Mouse (Mus musculus) liver, postnatal 0 days (tissue): Measurements from ENCODE around the gene Zbtb49.

Source experiments
- CTCF ChIP-seq: sonication (generic); IDR thresholded peaks from 2 replicates; pipeline ENCODE4 v1.5.1; 2016; ENCODE audit warnings: antibody characterized with exemption, low read depth
- EP300 ChIP-seq: IDR thresholded peaks from 2 replicates; pipeline ENCODE4 v1.6.1; 2016; ENCODE audit warnings: antibody characterized with exemption, low read depth, mild to moderate bottlenecking

- TF ChIP-seq CTCF, result no peak
- TF ChIP-seq EP300, result peak; percentile 30; the same call in 1 of the 2 replicates
These were observed 39.9 kb upstream of the Zbtb49 start, which contains the start of gene Tmem128 for GRCm38 (mm10) chr5:38260107-38260682.
